Mouse (Mus musculus) G1E (cell line): ENCODE measurements around the gene Upf2.
"Not testable (repeated sequence)": the region's sequence is repeated elsewhere in the genome, so short reads cannot be mapped to it uniquely, and the experiment has no call there.

Experiments
- CTCF ChIP-seq: IDR thresholded peaks from 2 replicates; pipeline ENCODE4 v1.5.1; 2012; ENCODE audit warnings: low read depth, low read length, inconsistent platforms, mixed read lengths
- TAL1 ChIP-seq: conservative IDR thresholded peaks from 2 replicates; pipeline ENCODE4 v1.6.1; 2012; ENCODE audit warnings: low read depth, low read length, inconsistent platforms, mixed read lengths

DNA sequence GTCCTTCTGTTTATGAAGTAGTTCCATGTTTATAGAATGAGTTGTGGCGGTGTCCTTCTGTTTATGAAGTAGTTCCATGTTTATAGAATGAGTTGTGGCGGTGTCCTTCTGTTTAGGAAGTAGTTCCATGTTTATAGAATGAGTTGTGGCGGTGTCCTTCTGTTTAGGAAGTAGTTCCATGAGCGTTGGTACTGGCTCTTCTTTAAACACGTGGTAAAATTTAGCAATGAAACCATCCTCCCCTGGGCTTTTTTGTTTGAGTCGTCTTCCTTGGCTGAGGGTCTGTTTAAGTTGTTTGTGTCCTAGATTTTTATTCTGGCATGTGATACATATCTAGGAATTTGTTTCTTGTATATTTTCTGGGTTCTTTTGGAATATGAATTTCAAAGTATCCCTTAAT, 63.9 kb downstream of the Upf2 start:
- TF ChIP-seq TAL1, CTCF: not testable (repeated sequence)
